Mouse (Mus musculus): ENCODE results near the gene Nat8f1. TPM values are rescaled to one million over a fixed set of nuclear protein-coding genes. Genes with fewer than 3 reads are reported as not detected.
"Not testable (repeated sequence)": the region's sequence is repeated elsewhere in the genome, so short reads cannot be mapped to it uniquely, and the experiment has no call there.

Nat8f1 gene
- polyA plus RNA-seq, 1 experiment from 2014 or later = 11.8 TPM

DNA sequence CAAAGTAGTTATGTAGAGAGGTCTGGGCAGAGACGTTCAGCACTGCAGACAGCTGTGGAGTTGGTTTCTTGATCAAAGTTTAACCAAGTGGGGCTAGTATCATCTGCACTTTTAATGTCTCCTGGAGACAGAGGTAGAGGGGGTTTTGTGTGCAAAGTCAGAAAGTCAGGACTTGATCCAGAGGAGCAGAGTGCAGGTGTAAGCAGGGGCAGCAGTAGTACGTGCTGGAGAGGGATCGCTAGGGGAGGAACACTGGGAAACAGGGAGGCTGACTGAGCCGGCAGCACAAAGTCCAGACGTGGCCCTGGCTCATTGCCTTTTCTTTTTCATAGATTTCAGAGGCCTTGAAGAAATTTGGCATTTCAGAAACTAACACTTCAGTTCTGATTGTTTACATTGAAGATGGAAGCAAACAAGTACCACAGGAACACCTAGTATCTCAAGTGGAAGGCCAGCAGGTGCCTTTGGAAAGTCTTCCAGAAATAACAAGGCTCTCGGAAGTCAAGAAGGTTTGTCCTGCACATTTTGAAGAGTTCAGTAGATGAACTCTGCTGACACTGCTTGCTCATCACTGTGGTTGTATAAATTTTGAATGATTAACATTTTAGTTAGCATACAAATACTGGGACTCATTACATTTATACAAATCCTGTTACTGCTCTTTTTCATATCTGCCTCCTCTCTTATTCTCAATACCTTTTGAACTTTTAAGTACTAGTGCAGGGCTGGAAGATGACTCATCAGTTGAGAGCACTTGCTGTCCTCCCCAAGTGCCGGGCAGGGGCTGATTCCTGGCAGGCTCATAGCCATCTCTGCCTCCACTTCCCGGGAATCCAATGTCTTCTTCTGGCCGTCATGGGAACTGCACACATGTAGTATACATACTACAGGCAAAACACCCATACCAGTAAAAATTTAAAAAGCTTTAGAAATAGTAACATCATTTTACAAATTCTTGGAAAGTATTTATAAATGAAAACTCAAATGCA is 12.3 kb upstream of the Nat8f1 start:
- Histone ChIP-seq H3K4me1 (replicated peaks) (peaks cover 5% of the 10 kb centered on the region; the same call in 1 of the 2 replicates), H3K36me3 (replicated peaks) (peaks cover 46% of the 10 kb centered on the region), H3K9me3 (replicated peaks) (no peaks in the 10 kb centered on the region), H3K27me3 (no peaks in the 10 kb centered on the region), H3K9ac (no peak overlapping the region), H3K27ac (replicated peaks) (0 out of 2 replicates have a peak overlapping the region, but pooled peaks have one; percentile 39), H3K4me2 (no peak overlapping the region), H3K4me3 (replicated peaks) (no peak overlapping the region)
- WGBS (ENCODE audit: insufficient replicate concordance) = 75% methylated on average over 9 of the region's 9 CpGs
- 0 out of 2 replicates have a peak, but pooled peaks have one; percentile 47 for ATAC-seq (ENCODE audit: insufficient read depth)

DNA sequence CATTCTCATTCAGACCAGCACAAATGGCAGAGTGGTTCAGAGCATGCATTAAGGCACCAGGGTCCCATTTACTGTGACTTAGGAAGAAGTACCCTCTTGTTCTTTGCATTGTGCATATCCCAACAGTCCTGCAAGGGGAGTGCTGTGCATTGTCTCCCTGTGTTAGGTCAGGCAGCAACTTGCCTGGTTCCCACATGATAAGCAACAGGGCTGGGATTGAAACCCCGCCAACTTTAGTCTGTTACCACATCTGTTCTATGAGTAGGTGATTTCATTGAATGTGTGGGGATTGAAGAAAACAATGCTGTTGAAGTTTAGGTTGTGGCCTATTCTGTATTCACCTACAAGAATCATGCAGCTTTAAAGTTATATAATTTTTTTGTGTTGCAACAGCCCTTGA is 11.2 kb upstream of the Nat8f1 start:
- Histone ChIP-seq H3K27me3 (no peaks in the 10 kb centered on the region), H3K27ac (replicated peaks) (0 out of 2 replicates have a peak overlapping the region, but pooled peaks have one; percentile 24), H3K9me3 (replicated peaks) (no peaks in the 10 kb centered on the region), H3K4me2 (no peak overlapping the region), H3K36me3 (replicated peaks) (peaks cover 49% of the 10 kb centered on the region), H3K4me1 (replicated peaks) (peaks cover 5% of the 10 kb centered on the region; the same call in 1 of the 2 replicates), H3K9ac (no peak overlapping the region), H3K4me3 (replicated peaks) (no peak overlapping the region)
- WGBS (ENCODE audit: insufficient replicate concordance) = 53% methylated on average over 1 of the region's 1 CpGs
- no peak for ATAC-seq (ENCODE audit: insufficient read depth)

DNA sequence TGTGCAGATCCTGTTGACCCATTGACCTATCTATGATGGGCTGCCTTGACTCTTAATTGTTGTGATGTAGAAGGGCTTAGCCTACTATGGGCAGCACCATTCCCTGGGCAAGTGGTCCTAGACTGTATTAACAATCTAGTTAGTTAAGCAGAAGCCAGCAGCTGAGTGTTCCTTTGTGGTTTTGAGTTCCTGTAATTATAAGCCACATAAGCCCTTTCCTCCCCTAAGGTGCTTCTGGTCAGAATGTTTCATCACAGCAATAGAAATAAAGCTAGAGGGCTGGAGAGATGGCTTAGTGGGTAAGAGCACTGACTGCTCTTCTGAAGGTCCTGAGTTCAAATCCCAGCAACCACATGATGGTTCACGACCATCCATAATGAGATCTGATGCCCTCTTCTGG is 8.2 kb upstream of the Nat8f1 start:
- 63% methylated on average over 1 of the region's 1 CpGs for WGBS (ENCODE audit: insufficient replicate concordance)
- H3K4me2 ChIP-seq = no peak overlapping the region
- H3K36me3 ChIP-seq (replicated peaks) = peaks cover 51% of the 10 kb centered on the region

DNA sequence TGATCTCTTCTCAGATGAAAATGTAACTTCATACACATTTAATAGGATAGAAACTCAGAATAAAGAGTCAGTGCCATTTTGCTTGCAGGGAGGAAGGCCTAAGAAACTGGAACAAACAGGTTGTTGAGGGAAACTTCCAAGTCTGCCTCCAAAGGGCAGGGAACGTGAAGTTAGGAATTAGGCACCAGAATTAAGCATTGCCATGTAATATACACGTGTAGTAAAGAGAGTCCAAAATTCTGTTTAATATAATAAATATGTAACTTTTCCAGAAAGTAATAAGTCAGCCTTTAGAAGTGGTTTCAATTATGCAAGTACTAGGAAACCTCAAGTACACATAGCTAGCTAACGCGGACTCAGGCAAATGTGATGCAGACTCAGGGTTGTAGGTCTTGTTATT is 3.9 kb upstream of the Nat8f1 start:
- H3K27ac ChIP-seq (replicated peaks) = no peak overlapping the region
- H3K4me1 ChIP-seq (replicated peaks) = peaks cover 19% of the 10 kb centered on the region
- H3K9me3 ChIP-seq (replicated peaks) = no peaks in the 10 kb centered on the region
- no peak overlapping the region for H3K9ac ChIP-seq
- H3K27me3 ChIP-seq = no peaks in the 10 kb centered on the region
- H3K4me2 ChIP-seq = no peak overlapping the region
- H3K4me3 ChIP-seq (replicated peaks) = no peak overlapping the region
- peaks cover 16% of the 10 kb centered on the region; the same call in 1 of the 2 replicates for H3K36me3 ChIP-seq (replicated peaks)
- 81% methylated on average over 4 of the region's 4 CpGs for whole genome bisulfite sequencing (ENCODE audit: insufficient replicate concordance)
- no peak for ATAC-seq (ENCODE audit: insufficient read depth)

More for the DNA sequence above, 8.2 kb upstream of the Nat8f1 start:
- no peak overlapping the region for H3K9ac ChIP-seq
- no peak for ATAC-seq (ENCODE audit: insufficient read depth)
- H3K9me3 ChIP-seq (replicated peaks) = no peaks in the 10 kb centered on the region
- peaks cover 5% of the 10 kb centered on the region; the same call in 1 of the 2 replicates for H3K4me1 ChIP-seq (replicated peaks)
- no peaks in the 10 kb centered on the region for H3K27me3 ChIP-seq
- H3K27ac ChIP-seq (replicated peaks) = no peak overlapping the region
- no peak overlapping the region for H3K4me3 ChIP-seq (replicated peaks)

DNA sequence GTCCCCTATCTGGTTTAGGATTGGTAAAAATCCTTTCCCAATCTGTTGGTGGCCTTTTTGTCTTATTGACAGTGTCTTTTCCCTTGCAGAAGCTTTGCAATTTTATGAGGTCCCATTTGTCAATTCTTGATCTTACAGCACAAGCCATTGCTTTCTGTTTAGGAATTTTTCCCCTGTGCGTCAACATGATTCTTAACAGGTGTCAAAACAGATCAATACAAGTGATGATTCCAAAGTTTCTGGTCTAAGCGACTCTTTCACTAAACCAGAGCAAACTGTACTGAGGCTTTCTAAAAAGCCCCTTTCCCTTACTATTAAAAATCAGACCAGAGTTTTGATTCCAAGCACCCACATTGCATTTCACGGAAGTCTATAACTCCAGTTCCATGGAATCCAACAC is 2.9 kb upstream of the Nat8f1 start:
- not testable (repeated sequence) for H3K9ac ChIP-seq; H3K27me3 ChIP-seq; H3K4me3 ChIP-seq (replicated peaks); H3K27ac ChIP-seq (replicated peaks); ATAC-seq (ENCODE audit: insufficient read depth); H3K9me3 ChIP-seq (replicated peaks); H3K4me2 ChIP-seq
- peaks cover 16% of the 10 kb centered on the region; the same call in 1 of the 2 replicates for H3K36me3 ChIP-seq (replicated peaks)
- peaks cover 25% of the 10 kb centered on the region for H3K4me1 ChIP-seq (replicated peaks)
- 79% methylated on average over 3 of the region's 3 CpGs for WGBS (ENCODE audit: insufficient replicate concordance)

DNA sequence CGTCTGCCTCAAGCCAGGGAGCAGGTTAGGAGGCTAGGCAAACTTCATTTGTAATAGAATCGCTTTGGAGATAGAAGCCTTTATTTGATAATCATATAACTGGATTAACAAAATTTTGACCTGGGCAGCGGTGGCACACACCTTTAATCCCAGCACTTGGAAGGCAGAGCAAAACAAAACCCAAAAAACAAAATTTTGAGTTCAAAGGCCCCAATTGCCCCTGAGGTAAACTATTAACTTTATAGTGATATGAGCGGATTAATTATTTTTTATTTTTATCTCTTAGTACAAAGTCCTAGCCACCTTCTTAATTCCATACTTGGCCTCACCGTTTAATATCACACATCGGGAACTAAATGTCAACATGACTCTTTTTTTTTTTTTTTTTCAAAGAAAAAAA is 1.1 kb upstream of the Nat8f1 start:
- H3K4me2 ChIP-seq = peak overlapping the region; percentile 79
- peak overlapping the region; percentile 68 for H3K9ac ChIP-seq
- WGBS (ENCODE audit: insufficient replicate concordance) = 72% methylated on average over 6 of the region's 6 CpGs
- peak overlapping the region; percentile 89 for H3K27ac ChIP-seq (replicated peaks)
- H3K27me3 ChIP-seq = no peaks in the 10 kb centered on the region
- ATAC-seq (ENCODE audit: insufficient read depth) = no peak
- H3K9me3 ChIP-seq (replicated peaks) = no peaks in the 10 kb centered on the region
- peak overlapping the region; percentile 71 for H3K4me3 ChIP-seq (replicated peaks)
- H3K4me1 ChIP-seq (replicated peaks) = peaks cover 29% of the 10 kb centered on the region
- H3K36me3 ChIP-seq (replicated peaks) = peaks cover 12% of the 10 kb centered on the region; the same call in 1 of the 2 replicates

DNA sequence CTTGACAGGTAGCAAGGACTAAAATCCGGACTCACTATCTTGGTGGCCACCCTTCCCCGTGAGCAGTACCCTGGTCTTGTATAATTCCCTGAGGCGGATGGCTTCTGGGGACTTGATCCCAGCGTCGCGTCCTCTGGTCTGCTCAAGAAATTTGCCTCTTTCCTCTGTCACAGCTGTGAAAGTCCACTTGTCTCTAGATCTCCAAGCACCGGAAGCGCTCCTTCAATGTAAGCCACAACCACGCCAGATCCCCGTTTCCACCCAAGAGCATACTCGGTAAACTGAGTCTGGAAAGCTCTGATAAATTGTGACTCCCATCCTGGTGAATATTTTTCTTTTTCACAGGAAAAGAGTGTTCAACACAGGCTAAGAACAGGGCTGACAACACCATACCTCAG is 347 bp downstream of the Nat8f1 start:
- WGBS (ENCODE audit: insufficient replicate concordance) = 3% methylated on average over 11 of the region's 11 CpGs
- no peak for ATAC-seq (ENCODE audit: insufficient read depth)
- Histone ChIP-seq H3K9ac (peak overlapping the region; percentile 68), H3K9me3 (replicated peaks) (no peaks in the 10 kb centered on the region), H3K36me3 (replicated peaks) (no peaks in the 10 kb centered on the region), H3K4me3 (replicated peaks) (peak overlapping the region; percentile 71), H3K4me1 (replicated peaks) (peaks cover 32% of the 10 kb centered on the region), H3K27ac (replicated peaks) (peak overlapping the region; percentile 89), H3K4me2 (peak overlapping the region; percentile 79), H3K27me3 (no peaks in the 10 kb centered on the region)

DNA sequence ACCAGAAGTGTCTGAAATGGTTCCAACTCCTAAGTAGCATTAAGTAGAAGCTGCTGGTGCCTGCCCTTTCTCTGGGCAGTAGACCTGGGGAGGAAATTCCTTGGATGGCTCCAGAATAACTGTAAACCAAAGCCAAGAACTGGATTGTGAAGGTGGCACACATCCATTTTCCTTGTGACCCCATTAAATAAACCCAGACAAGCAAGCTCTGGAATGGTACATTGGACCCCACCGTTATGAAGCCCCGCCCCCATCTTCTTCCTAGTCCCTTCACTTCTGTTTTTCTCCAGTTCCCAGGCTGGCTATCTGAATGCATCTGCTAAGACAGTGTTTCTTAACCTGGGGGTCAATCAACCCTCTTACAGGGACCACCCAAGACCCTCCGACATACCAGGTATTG is 3.9 kb downstream of the Nat8f1 start, which contains the start of gene Tprkb:
Gene Tprkb, plus strand, starts transcription at position 279 of the 400 bp plus-strand sequence.
- peaks cover 37% of the 10 kb centered on the region for H3K4me1 ChIP-seq (replicated peaks)
- no peaks in the 10 kb centered on the region for H3K36me3 ChIP-seq (replicated peaks)
- H3K27me3 ChIP-seq = no peaks in the 10 kb centered on the region
- WGBS (ENCODE audit: insufficient replicate concordance) = 39% methylated on average over 3 of the region's 3 CpGs
- no peak within 1 kb of the TSS for H3K4me2 ChIP-seq
- H3K27ac ChIP-seq (replicated peaks) = no peak within 1 kb of the TSS
- ATAC-seq (ENCODE audit: insufficient read depth) = no peak
- no peak within 1 kb of the TSS for H3K9ac ChIP-seq
- H3K9me3 ChIP-seq (replicated peaks) = no peaks in the 10 kb centered on the region
- no peak within 1 kb of the TSS for H3K4me3 ChIP-seq (replicated peaks)

DNA sequence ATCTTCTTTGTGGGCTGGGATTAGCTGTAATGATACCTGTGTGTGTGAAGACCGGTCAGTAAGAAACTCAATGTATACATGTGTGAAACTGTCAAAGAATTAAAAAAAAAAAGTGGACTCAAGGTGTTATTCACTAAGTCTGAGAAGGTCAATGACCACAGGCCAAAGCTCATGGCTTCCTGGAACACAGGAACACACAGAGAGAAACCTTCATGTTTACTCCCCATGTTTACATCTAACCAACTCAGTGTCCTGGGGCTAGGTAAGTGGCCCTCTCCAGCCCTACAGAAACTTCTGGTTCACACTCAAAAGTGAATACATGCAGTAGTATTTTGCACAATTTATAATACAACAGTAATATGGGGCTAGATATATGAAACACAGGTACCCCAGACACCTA is 5.8 kb downstream of the Nat8f1 start:
- H3K36me3 ChIP-seq (replicated peaks) = no peaks in the 10 kb centered on the region
- no peak overlapping the region for H3K27ac ChIP-seq (replicated peaks)
- H3K4me2 ChIP-seq = no peak overlapping the region
- H3K4me1 ChIP-seq (replicated peaks) = peaks cover 25% of the 10 kb centered on the region
- H3K4me3 ChIP-seq (replicated peaks) = no peak overlapping the region
- no peak for ATAC-seq (ENCODE audit: insufficient read depth)
- no peaks in the 10 kb centered on the region for H3K9me3 ChIP-seq (replicated peaks)
- no peaks in the 10 kb centered on the region for H3K27me3 ChIP-seq
- H3K9ac ChIP-seq = no peak overlapping the region
- 53% methylated on average over 1 of the region's 1 CpGs for WGBS (ENCODE audit: insufficient replicate concordance)

DNA sequence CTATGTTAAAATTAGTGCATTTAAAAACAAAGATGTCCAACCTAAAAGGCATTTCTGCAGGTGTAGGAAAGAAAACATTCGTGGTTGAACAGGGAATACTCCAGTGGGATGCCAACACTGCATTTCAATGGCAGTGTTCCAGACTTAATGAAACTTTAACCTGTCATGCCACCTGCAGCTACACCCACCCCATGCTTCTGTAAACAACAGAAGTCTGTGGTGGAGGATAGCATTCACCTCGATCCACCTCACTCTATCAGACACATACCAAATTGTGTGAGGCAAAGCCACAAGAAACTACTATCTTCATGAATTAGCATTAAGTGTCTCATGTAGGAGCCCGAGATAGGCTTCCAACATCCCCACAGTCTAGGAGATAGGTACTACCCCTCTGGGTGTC is 7.1 kb downstream of the Nat8f1 start:
- no peak for ATAC-seq (ENCODE audit: insufficient read depth)
- H3K36me3 ChIP-seq (replicated peaks) = no peaks in the 10 kb centered on the region
- no peak overlapping the region for H3K4me3 ChIP-seq (replicated peaks)
- no peak overlapping the region for H3K4me2 ChIP-seq
- H3K9ac ChIP-seq = no peak overlapping the region
- peaks cover 17% of the 10 kb centered on the region for H3K4me1 ChIP-seq (replicated peaks)
- no peaks in the 10 kb centered on the region for H3K9me3 ChIP-seq (replicated peaks)
- H3K27ac ChIP-seq (replicated peaks) = 0 out of 2 replicates have a peak overlapping the region, but pooled peaks have one; percentile 11
- no peaks in the 10 kb centered on the region for H3K27me3 ChIP-seq
- whole genome bisulfite sequencing (ENCODE audit: insufficient replicate concordance) = 26% methylated on average over 3 of the region's 3 CpGs

DNA sequence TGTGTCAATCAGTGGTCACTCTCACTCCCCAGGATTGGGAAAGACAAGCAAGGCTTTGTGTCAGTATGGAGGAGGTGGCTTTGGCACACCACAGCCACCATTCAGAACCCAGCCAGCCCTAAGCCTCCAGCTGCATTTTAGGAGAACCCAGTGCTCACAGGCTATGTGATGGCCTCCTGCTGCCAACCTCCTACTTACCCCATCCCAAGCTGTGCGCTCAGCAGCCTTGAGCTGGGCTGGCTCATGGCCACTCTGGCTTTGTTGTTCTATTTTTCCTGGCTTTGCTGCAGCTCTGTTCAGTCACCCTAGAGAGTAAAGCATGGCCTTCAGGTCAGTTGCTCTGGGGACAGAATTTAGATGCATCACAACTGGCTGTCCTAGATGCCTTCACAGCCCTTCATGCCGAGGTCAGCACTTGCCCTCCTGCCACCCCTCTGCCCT is 8.6 kb downstream of the Nat8f1 start:
- not testable (repeated sequence) for H3K36me3 ChIP-seq (replicated peaks); H3K4me2 ChIP-seq; H3K4me3 ChIP-seq (replicated peaks); H3K9me3 ChIP-seq (replicated peaks); H3K27ac ChIP-seq (replicated peaks); H3K9ac ChIP-seq; H3K27me3 ChIP-seq; ATAC-seq (ENCODE audit: insufficient read depth)
- H3K4me1 ChIP-seq (replicated peaks) = peaks cover 17% of the 10 kb centered on the region
- WGBS (ENCODE audit: insufficient replicate concordance) = 62% methylated on average over 2 of the region's 2 CpGs

Data from liver, embryonic 15.5 days (tissue).